Mouse (Mus musculus) B cell, adult 2 months (primary cell): Measurements from ENCODE around the gene Pamr1.

Experiments
- DNase-seq, 2 experiments: peaks; one replicate each; pipeline ENCODE4 v3.0.0; 2022

Gene Pamr1

DNA sequence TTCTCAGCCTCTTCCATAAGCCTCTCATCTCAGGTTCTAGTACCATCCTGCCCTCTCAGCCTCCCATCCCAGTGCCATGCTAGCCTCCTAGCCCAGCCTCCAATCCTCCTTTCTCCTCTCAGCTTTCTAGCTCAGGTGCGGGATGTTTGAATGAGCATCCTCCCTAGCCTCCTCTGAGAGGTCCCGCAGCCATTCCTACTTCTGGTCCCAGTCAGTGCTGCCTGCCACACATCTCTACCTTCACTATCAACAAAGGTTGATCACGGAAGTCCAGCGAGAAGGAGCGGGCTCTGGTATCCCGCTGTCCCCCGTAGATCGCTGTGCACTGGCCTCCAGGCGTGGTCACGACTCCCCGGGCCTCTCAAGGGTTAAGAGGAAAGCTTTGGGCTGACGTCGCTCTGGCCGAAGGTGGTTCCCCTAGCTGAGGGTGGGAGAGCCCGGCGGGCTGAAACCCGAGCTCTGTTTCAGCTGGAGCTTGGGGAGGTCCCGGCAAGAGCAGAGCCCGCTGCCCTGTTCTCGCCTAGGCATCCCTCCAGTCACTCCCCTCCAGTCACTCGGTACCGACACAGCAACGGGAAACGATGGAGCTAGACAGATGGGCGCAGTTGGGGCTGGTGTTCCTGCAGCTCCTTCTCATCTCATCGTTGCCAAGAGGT is at the start of gene Pamr1:
TSS of gene Pamr1 (plus strand) at position 402 of the 656 bp plus-strand sequence.
- DNase-seq, result peak; percentile 8 to 13

DNA sequence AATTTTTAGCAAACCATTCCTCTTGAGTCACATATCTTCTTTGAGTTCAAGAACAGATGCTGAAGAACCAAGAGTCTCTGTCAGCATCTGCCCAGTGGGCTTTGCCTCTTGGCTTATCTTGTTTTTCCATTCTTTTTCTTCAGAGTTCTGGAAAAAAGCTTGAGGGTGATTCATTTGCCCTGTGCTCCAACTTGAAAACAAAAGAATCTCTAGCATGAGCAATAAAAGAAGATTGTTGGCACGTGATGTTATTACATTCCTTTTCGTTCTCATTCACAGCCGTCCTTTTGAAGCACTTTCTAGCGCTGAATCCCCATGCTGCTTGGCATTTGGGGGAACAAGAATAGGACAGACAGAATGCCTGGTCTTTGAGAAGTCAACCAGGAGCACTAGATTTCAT is 42.2 kb upstream of the Pamr1 start:
- no peak for DNase-seq

GRCm38 (mm10) chr2:102508154-102508553 is 41.7 kb upstream of the Pamr1 start:
- DNase-seq, result no peak

DNA sequence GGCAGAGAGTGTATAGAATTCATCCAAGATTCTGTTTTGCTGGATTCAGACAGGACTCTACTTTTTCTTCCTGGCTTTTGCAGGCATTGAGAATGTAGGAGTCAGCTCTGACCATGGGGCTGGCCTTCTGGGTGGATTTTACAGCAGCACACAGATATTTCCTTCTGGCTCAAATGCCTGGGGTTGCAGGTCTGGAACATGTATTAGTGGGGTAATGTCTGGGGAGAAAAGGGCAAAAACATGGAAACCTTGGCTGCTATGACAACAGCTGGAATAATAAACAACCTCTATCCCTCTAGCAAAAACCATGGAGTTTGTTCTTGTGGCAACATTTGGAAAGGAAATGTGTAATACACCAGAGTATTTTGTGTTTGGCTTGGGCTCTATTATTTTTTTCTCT is 29.9 kb upstream of the Pamr1 start:
- no peak for DNase-seq

- DNase-seq, result no peak
Measured at GRCm38 (mm10) chr2:102527563-102527962, 22.2 kb upstream of the Pamr1 start.

- no peak for DNase-seq
Measured at GRCm38 (mm10) chr2:102533437-102533836, 16.4 kb upstream of the Pamr1 start.

DNA sequence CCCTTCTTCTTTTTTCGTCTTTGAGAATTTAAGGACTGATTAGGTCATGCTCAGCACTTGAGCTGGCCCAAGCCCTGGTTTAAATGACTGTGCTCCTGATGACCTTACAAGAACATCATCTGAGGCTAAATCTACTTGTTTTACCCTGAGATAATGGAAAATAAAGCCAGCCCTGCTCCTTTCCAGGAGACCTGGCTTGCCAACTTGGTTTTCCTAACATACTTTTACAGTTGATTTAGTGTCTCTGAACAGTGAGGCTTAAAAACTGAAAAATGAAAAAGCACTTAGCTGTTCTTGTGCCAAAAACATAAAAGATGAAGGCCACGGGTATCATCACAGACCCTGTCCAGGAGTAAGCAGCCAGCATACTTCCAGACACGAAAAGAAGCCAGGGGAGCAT is 13.0 kb upstream of the Pamr1 start:
- no peak for DNase-seq

- DNase-seq, result no peak
Measured at GRCm38 (mm10) chr2:102540438-102541230, 9.2 kb upstream of the Pamr1 start.

GRCm38 (mm10) chr2:102541404-102542125 is 8.2 kb upstream of the Pamr1 start:
- no peak for DNase-seq

- DNase-seq, result no peak
Measured at GRCm38 (mm10) chr2:102543961-102544719, 5.7 kb upstream of the Pamr1 start.

DNA sequence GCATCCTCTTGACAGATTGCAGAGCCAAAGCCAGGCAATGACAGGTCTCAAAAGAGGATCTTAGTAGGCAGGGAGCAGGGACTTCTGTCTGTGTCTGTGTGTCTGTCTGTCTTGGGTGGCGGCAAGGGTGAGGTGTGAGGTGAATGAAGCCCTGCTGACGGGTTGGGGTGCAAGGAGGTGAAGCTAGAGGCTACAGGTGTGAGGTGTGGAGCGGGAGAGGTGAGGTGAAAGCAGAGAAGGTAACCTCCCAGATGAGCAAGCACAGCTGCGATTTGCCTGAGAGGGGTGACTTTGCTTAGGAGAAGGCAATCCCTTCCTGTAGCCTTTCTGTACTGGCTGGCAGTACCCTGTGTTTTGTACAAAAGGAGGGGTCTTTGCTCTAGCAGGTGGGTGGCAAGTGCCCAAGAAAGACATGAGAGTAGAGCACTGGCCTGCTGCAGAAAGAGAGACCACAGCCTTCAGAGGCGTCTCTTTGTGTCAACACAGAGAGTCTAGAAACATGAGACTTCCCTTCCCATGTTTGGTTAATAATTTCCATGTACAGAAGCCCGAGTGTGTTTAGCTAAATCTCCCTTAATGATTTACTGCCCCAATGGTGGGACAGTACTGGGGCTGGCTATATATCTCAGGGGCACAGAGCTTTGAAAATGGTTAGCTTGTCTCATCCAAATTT is 1.2 kb downstream of the Pamr1 start:
- no peak for DNase-seq

DNA sequence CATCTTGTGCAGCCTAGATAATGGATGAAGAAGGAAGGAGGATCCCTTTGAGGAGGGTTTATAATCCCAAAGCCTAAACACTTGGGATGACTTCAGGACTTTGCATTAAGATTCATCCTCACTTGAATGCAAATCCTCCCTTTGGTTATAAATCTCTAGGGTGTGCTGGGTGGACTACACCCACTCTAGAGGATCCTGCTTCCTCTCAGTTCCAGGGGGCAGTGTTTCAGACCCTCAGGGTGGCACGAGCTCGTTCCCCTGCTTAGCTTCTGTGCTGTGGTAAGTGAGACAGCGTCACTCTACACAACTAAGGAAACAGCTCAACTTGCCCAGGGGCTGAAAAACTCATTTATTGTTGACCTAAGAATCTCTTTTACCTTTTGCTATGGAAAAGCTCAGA is 1.8 kb downstream of the Pamr1 start:
- no peak for DNase-seq

- DNase-seq, result no peak
Measured at GRCm38 (mm10) chr2:102552095-102552537, 2.3 kb downstream of the Pamr1 start.

- no peak for DNase-seq
Measured at GRCm38 (mm10) chr2:102557085-102557484, 7.3 kb downstream of the Pamr1 start.

DNA sequence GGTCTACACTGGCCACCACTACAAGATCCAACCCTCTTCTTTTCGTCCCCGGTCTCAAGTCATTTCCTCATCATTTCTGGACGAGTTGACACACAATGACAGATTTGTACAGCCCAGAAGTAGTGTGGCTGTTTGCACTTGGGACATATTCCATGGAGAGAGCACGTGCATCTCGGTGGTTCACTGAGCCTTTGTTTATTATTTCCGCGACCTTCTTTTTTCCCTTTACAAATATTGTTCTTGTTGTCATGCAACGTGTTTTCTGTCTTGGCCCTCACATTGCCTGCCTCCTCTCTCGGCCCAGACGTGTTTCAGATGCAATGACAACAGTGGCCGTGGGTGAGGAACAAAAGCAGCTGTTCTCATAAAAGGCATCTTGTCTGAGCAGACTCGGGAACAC is 9.2 kb downstream of the Pamr1 start:
- DNase-seq, result no peak

- no peak for DNase-seq
Measured at GRCm38 (mm10) chr2:102563848-102564247, 14.0 kb downstream of the Pamr1 start.

- DNase-seq, result no peak
Measured at GRCm38 (mm10) chr2:102579248-102579647, 29.4 kb downstream of the Pamr1 start.

- peak; percentile 23 to 37 for DNase-seq
Measured at GRCm38 (mm10) chr2:102589977-102590376, 40.2 kb downstream of the Pamr1 start.

DNA sequence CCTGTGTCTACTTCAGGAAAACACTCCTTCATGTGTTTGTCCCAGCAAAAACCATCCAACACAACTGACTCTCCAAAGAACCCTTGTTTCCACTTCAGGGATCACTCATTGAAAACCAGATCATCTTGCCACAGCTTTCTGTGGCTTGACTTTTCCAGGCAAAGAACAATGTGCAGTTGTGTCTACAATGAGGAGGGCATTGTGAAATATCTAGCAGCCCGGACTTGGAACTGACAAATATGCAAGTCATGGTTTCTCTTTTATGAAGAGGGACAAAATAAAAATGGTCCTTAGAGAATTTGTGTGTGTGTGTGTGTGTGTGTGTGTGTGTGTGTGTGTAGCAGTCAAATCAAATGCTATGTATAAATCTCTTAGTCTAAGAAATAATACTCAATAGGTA is 44.7 kb downstream of the Pamr1 start:
- no peak for DNase-seq

DNA sequence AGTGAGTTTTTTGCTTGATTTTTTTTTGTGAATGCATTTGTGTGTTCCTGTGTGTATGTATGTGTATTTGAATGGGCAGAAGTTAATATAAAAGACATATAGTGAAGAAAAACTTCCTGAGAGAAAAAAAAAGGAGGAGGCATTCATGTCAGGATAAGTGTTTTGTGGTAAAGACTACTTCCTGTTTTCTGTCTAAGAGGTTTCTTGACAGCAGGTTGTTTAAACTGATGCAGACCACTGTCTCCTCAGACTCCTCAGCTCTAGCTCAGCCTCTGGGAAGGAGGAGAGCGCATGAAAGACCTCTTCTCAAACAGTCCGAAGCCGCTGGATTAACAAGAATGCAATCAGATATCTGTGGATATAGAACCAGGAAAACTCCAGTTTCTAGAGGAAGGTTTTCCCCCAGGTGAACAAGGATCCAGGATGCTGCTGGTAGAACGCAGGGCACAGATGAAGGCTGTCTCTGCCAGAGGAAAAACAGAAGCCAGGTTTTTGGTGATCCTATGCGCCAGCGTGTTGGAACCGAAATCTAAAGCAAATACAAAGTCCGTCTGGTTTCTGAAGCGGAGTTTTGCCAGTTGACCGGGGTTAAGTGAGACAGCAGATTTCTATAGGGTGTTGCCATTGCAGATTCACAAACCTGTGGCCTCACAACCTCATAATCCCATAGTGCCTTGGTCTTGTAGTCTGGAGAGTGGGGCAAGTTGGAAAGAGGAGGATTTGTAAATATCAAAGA is 45.8 kb downstream of the Pamr1 start:
- no peak for DNase-seq

- DNase-seq, result no peak
Measured at GRCm38 (mm10) chr2:102598911-102599721, 49.3 kb downstream of the Pamr1 start.
